Mouse (Mus musculus): ENCODE results near the gene Tom1l2. TPM values are rescaled to one million over a fixed set of nuclear protein-coding genes. Genes with fewer than 3 reads are reported as not detected.

The Tom1l2 gene
- total and polyA plus RNA-seq, 2 experiments from 2014 or later = 49.4 to 120 TPM

DNA sequence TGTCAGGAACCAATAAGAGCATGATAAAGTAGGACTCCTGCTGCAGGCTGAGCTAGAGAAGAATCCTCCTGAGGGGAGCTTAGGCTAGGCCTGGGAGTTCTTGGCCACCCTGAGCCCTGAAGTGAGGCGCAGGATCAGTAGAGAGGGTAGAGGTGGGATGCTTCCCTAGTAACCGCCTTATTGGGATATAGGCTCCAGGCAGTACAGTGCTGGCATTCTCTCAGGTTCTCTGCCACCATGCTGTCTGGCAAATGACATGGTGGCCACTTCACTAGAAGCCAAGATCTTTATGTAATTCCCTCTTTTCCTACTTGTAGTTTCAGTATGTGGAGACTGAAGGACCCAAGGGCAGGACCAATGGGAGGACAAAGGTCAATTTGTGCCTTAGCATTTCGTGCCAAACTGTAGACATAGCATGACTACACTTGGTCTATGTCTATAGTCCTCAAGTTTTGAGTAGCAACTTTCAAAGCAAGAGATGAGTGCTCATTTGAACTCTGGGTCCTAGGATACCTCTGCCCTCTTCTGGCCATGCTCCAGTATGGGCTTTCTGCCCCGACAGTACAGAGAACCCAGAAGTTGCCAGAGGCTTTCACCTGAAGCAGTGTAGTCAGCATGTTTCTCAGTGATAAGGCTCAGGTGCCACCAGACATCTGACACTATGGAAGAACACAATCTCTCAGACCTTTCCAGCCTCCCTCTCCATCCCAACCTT lies 87.3 kb downstream of the Tom1l2 start:
- H3K27me3 ChIP-seq (ENCODE audit: insufficient read depth, low read length) = no peaks in the 10 kb centered on the region
- 85% methylated on average over 4 of the region's 4 CpGs for WGBS
- no peak for DNase-seq (ENCODE audit: low spot score)
- no peak for TF ChIP-seq CTCF (IDR thresholded peaks at IDR 0.05)
- no peak for ATAC-seq (ENCODE audit: low FRiP score)
- no peak overlapping the region for H3K4me2 ChIP-seq (ENCODE audit: low read depth, low read length, poor library complexity, severe bottlenecking)
- H3K27ac ChIP-seq (ENCODE audit: low read depth, low read length) = no peak overlapping the region
- no peaks in the 10 kb centered on the region; the same call in 1 of the 2 replicates for H3K4me1 ChIP-seq (ENCODE audit: insufficient read depth, low read length)
- no peak overlapping the region for H3K9ac ChIP-seq (replicated peaks; ENCODE audit: low read length, poor library complexity, severe bottlenecking)
- H3K36me3 ChIP-seq (ENCODE audit: insufficient read depth, low read length) = peaks cover 16% of the 10 kb centered on the region
- no peak overlapping the region for H3K4me3 ChIP-seq (ENCODE audit: low read depth, low read length)
- no peaks in the 10 kb centered on the region for H3K9me3 ChIP-seq (ENCODE audit: low read length)

DNA sequence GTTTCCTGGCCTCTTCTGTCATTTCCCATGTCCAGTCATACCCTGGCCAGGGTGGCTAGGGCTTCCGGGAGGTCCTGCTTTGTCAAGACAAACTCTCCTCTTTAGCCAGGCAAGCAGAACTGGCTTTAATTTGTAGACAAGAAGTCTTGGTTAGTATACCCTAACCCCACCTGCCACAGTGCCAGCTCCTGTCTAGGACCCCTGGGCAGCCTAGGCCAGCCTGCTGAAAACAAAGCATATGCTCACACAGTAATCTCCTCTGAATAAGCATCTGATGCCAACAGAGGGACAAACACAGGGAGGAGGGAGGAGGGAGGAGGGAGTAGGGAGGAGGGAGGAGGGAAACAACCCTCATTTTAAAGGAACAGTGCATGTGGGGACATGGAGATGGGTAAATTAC lies 88.1 kb downstream of the Tom1l2 start:
- Histone ChIP-seq H3K27me3 (ENCODE audit: insufficient read depth, low read length) (no peaks in the 10 kb centered on the region), H3K9ac (replicated peaks; ENCODE audit: low read length, poor library complexity, severe bottlenecking) (no peak overlapping the region), H3K4me3 (ENCODE audit: low read depth, low read length) (no peak overlapping the region), H3K4me1 (ENCODE audit: insufficient read depth, low read length) (no peaks in the 10 kb centered on the region; the same call in 1 of the 2 replicates), H3K9me3 (ENCODE audit: low read length) (no peaks in the 10 kb centered on the region), H3K27ac (ENCODE audit: low read depth, low read length) (peak overlapping the region; percentile 32; the same call in 1 of the 2 replicates), H3K36me3 (ENCODE audit: insufficient read depth, low read length) (peaks cover 12% of the 10 kb centered on the region), H3K4me2 (ENCODE audit: low read depth, low read length, poor library complexity, severe bottlenecking) (no peak overlapping the region)
- WGBS = 58% methylated on average over 1 of the region's 1 CpGs
- DNase-seq (ENCODE audit: low spot score) (peak; percentile 51), ATAC-seq (ENCODE audit: low FRiP score) (no peak)
- TF ChIP-seq CTCF (IDR thresholded peaks at IDR 0.05) = no peak

DNA sequence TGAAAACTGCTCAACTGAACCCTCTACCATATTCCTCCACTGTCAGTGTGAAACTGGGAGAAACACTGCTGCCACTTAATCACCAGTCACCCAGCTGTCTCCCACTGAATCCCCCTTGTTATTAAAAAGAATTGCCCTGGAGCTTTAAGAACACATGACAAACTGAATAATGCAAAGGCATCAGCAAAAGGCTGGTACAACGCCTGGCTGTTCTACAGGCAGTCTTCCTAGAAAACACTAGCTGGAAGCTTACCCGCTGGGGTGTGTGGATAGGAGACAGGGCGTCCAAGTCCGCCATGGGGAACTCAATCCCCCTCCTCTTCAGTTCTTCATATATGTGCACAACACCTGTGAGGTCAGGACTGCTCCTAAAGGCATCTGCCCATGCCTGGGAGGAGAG lies 90.3 kb downstream of the Tom1l2 start:
- peak overlapping the region; percentile 43 for H3K27ac ChIP-seq (ENCODE audit: low read depth, low read length)
- no peak for TF ChIP-seq CTCF (IDR thresholded peaks at IDR 0.05)
- no peak for ATAC-seq (ENCODE audit: low FRiP score)
- H3K27me3 ChIP-seq (ENCODE audit: insufficient read depth, low read length) = no peaks in the 10 kb centered on the region
- no peak overlapping the region for H3K4me2 ChIP-seq (ENCODE audit: low read depth, low read length, poor library complexity, severe bottlenecking)
- DNase-seq (ENCODE audit: low spot score) = no peak
- no peaks in the 10 kb centered on the region; the same call in 1 of the 2 replicates for H3K4me1 ChIP-seq (ENCODE audit: insufficient read depth, low read length)
- no peaks in the 10 kb centered on the region for H3K9me3 ChIP-seq (ENCODE audit: low read length)
- no peak overlapping the region for H3K4me3 ChIP-seq (ENCODE audit: low read depth, low read length)
- H3K36me3 ChIP-seq (ENCODE audit: insufficient read depth, low read length) = peaks cover 11% of the 10 kb centered on the region
- 40% methylated on average over 4 of the region's 4 CpGs for WGBS
- 0 out of 2 replicates have a peak overlapping the region, but pooled peaks have one; percentile 29 for H3K9ac ChIP-seq (replicated peaks; ENCODE audit: low read length, poor library complexity, severe bottlenecking)

DNA sequence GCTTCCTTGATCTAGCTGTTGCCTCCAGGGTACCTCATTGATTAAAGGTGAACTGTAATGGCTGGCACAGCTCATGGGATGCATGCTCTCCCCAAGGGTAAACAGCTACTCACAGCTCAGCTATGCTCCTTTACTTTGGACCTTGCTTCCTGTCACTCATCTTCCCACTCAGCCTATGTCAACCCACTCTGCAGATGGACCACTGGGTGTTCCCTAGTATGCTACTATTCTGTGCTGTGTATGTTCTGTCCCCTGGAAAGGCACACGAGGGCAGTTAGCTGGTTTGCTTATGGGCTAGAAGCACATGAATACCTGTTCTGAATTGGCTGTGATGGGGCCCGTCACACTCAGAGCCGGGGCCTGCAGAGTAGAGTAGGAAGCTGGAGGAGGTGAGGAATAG lies 92.0 kb downstream of the Tom1l2 start:
- ATAC-seq (ENCODE audit: low FRiP score) = no peak
- H3K27me3 ChIP-seq (ENCODE audit: insufficient read depth, low read length) = no peaks in the 10 kb centered on the region
- H3K9ac ChIP-seq (replicated peaks; ENCODE audit: low read length, poor library complexity, severe bottlenecking) = no peak overlapping the region
- H3K9me3 ChIP-seq (ENCODE audit: low read length) = no peaks in the 10 kb centered on the region
- H3K4me3 ChIP-seq (ENCODE audit: low read depth, low read length) = no peak overlapping the region
- 93% methylated on average over 3 of the region's 3 CpGs for WGBS
- H3K36me3 ChIP-seq (ENCODE audit: insufficient read depth, low read length) = peaks cover 14% of the 10 kb centered on the region
- H3K27ac ChIP-seq (ENCODE audit: low read depth, low read length) = no peak overlapping the region
- TF ChIP-seq CTCF (IDR thresholded peaks at IDR 0.05) = no peak
- no peak for DNase-seq (ENCODE audit: low spot score)
- H3K4me1 ChIP-seq (ENCODE audit: insufficient read depth, low read length) = no peaks in the 10 kb centered on the region; the same call in 1 of the 2 replicates
- no peak overlapping the region for H3K4me2 ChIP-seq (ENCODE audit: low read depth, low read length, poor library complexity, severe bottlenecking)

DNA sequence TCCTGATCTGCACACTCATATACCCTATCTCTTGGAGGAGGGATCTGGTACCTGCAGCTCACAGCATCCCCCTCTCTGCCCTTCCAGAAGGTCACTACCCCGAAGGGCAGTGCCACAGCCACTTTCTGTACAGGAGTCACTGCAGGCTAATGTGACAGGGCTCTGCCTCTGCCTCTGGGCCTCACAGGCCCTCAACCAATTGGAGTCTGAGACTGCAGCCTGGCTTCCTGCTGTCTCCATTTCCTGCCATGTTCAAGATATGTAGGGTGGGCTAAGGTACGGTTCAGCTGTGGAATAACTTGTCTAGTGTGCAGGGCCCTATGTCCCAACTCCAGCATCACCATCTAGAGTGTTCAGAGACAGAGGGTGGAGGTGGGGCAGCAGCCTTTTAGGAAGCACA lies 95.0 kb downstream of the Tom1l2 start:
- DNase-seq (ENCODE audit: low spot score) = no peak

DNA sequence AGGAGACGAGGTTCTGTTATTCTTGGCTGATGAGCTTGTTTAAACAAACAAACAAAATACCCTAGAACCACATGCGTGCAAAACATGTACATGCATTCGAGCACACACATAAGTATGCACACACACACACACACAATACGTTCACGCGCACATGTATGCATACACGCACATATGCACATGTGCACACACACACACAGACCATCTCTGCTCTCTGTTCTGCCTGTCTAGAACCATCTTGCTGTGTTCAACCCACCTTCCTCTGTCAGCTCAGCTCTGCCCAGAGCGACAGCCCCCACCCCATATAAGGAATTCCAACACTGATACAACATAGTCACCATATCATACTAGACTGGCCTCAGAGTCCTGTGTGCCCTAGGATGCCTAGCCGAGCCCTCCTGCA lies 96.0 kb downstream of the Tom1l2 start:
- no peaks in the 10 kb centered on the region for H3K27me3 ChIP-seq (ENCODE audit: insufficient read depth, low read length)
- 84% methylated on average over 9 of the region's 9 CpGs for WGBS
- ATAC-seq (ENCODE audit: low FRiP score) = no peak
- no peak overlapping the region for H3K9ac ChIP-seq (replicated peaks; ENCODE audit: low read length, poor library complexity, severe bottlenecking)
- H3K9me3 ChIP-seq (ENCODE audit: low read length) = no peaks in the 10 kb centered on the region
- no peak overlapping the region for H3K4me3 ChIP-seq (ENCODE audit: low read depth, low read length)
- H3K4me1 ChIP-seq (ENCODE audit: insufficient read depth, low read length) = no peaks in the 10 kb centered on the region
- no peak for TF ChIP-seq CTCF (IDR thresholded peaks at IDR 0.05)
- DNase-seq (ENCODE audit: low spot score) = no peak
- no peak overlapping the region for H3K4me2 ChIP-seq (ENCODE audit: low read depth, low read length, poor library complexity, severe bottlenecking)
- H3K36me3 ChIP-seq (ENCODE audit: insufficient read depth, low read length) = peaks cover 31% of the 10 kb centered on the region
- H3K27ac ChIP-seq (ENCODE audit: low read depth, low read length) = no peak overlapping the region

More for the DNA sequence above, 95.0 kb downstream of the Tom1l2 start:
- Histone ChIP-seq H3K4me3 (ENCODE audit: low read depth, low read length) (no peak overlapping the region), H3K4me1 (ENCODE audit: insufficient read depth, low read length) (no peaks in the 10 kb centered on the region), H3K36me3 (ENCODE audit: insufficient read depth, low read length) (peaks cover 31% of the 10 kb centered on the region), H3K27ac (ENCODE audit: low read depth, low read length) (no peak overlapping the region), H3K27me3 (ENCODE audit: insufficient read depth, low read length) (no peaks in the 10 kb centered on the region), H3K9me3 (ENCODE audit: low read length) (no peaks in the 10 kb centered on the region), H3K9ac (replicated peaks; ENCODE audit: low read length, poor library complexity, severe bottlenecking) (no peak overlapping the region), H3K4me2 (ENCODE audit: low read depth, low read length, poor library complexity, severe bottlenecking) (no peak overlapping the region)
- WGBS = 83% methylated on average over 2 of the region's 2 CpGs
- no peak for TF ChIP-seq CTCF (IDR thresholded peaks at IDR 0.05)
- no peak for ATAC-seq (ENCODE audit: low FRiP score)

Data from midbrain, postnatal 0 days (tissue).